8 mouse cellular contexts compared by ENCODE assay signal in the genomic region with DNA sequence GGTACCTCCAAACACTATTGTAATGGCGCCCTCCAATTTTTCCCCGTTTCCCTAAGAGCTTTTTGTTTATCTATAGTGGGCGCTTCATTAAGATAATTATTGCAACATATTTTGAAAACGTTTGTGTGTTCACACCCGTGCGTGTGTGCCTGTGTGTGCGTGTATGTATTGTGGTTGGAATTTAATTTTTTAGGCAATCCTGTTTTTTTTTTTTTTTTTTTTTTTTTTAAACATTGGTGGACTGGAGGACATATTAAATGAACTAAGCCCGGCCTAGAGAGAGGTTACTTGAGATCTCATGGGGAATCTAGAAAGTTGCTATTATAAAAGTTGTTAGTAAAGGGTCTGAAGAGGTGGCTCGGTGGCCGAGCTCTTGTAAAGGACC. TPM values are rescaled to one million over a fixed set of nuclear protein-coding genes. Genes with fewer than 3 reads are reported as not detected.
DNase-seq lines count a peak whose midpoint lies in the region; ATAC-seq and TF ChIP-seq lines count a peak whose summit lies in the region.

No protein-coding gene starts in this region.

- no peak for DNase-seq in liver, adult 2 months (ENCODE audit: extremely low read depth, low read depth, low spot score)
- DNase-seq in liver = no peak
- no peak for DNase-seq in embryonic facial prominence, embryonic 14.5 days (ENCODE audit: low spot score)
- DNase-seq in embryo, embryonic 9.5 days (ENCODE audit: extremely low spot score) = no peak
- no peak for DNase-seq in natural killer cell, adult 2 months (ENCODE audit: low spot score in 2 of 2)
- DNase-seq in cerebellum, adult 9-11 months = no peak

- H3K4me3 ChIP-seq in liver, adult 2 months (ENCODE audit: insufficient read depth, low read depth, low read length) = peak overlapping the region; percentile 100; the same call in 1 of the 2 replicates
- peak overlapping the region; percentile 99 for H3K4me3 ChIP-seq in embryonic facial prominence, embryonic 14.5 days (ENCODE audit: low read depth, low read length)
- H3K4me3 ChIP-seq in intestine, embryonic 16.5 days (ENCODE audit: low read length) = peak overlapping the region; percentile 81
- peak overlapping the region; percentile 99 for H3K4me3 ChIP-seq in neural tube, embryonic 13.5 days

- ATAC-seq in embryonic facial prominence, embryonic 14.5 days (ENCODE audit: low read depth) = no peak
- ATAC-seq in intestine, embryonic 16.5 days = no peak
- no peak for ATAC-seq in neural tube, embryonic 13.5 days (ENCODE audit: low read depth)

- TF ChIP-seq POLR2A in liver, adult 2 months (IDR thresholded peaks at IDR 0.05; ENCODE audit: extremely low read depth, insufficient read depth, low read length) = no peak

- H3K36me3 ChIP-seq in liver, adult 2 months (ENCODE audit: control insufficient read depth, insufficient read depth, low read length) = peaks cover 7% of the 10 kb centered on the region
- peaks cover 38% of the 10 kb centered on the region for H3K36me3 ChIP-seq in embryonic facial prominence, embryonic 14.5 days (ENCODE audit: control insufficient read depth, insufficient read depth, low read length)
- H3K36me3 ChIP-seq in intestine, embryonic 16.5 days (ENCODE audit: control insufficient read depth, insufficient read depth, low read length) = 0 out of 2 replicates have a peak, but pooled peaks cover 7% of the 10 kb centered on the region
- peaks cover 17% of the 10 kb centered on the region for H3K36me3 ChIP-seq in neural tube, embryonic 13.5 days

- peaks cover 21% of the 10 kb centered on the region; the same call in 1 of the 2 replicates for H3K79me2 ChIP-seq in liver, adult 2 months (ENCODE audit: control insufficient read depth, insufficient read depth, low read length)

- TF ChIP-seq CTCF in liver, adult 2 months (IDR thresholded peaks at IDR 0.05; ENCODE audit: low read depth, low read length) = no peak

- H3K4me1 ChIP-seq in liver, adult 2 months (ENCODE audit: control insufficient read depth, insufficient read depth, low read length) = peaks cover 17% of the 10 kb centered on the region
- H3K4me1 ChIP-seq in embryonic facial prominence, embryonic 14.5 days (ENCODE audit: control insufficient read depth, insufficient read depth, low read length) = peaks cover 29% of the 10 kb centered on the region
- peaks cover 28% of the 10 kb centered on the region for H3K4me1 ChIP-seq in intestine, embryonic 16.5 days (ENCODE audit: control insufficient read depth, insufficient read depth, low read length)
- H3K4me1 ChIP-seq in neural tube, embryonic 13.5 days (replicated peaks) = peaks cover 54% of the 10 kb centered on the region

- H3K4me2 ChIP-seq in embryonic facial prominence, embryonic 14.5 days (ENCODE audit: low read depth, low read length) = peak overlapping the region; percentile 94
- peak overlapping the region; percentile 91 for H3K4me2 ChIP-seq in intestine, embryonic 16.5 days (ENCODE audit: low read depth, low read length)
- H3K4me2 ChIP-seq in neural tube, embryonic 13.5 days = peak overlapping the region; percentile 92

- H3K27me3 ChIP-seq in liver, adult 2 months (ENCODE audit: control insufficient read depth, insufficient read depth, low read length) = no peaks in the 10 kb centered on the region
- no peaks in the 10 kb centered on the region for H3K27me3 ChIP-seq in embryonic facial prominence, embryonic 14.5 days (replicated peaks; ENCODE audit: control insufficient read depth, insufficient read depth, low read length)
- no peaks in the 10 kb centered on the region for H3K27me3 ChIP-seq in intestine, embryonic 16.5 days (replicated peaks; ENCODE audit: control insufficient read depth, insufficient read depth, low read length)
- no peaks in the 10 kb centered on the region for H3K27me3 ChIP-seq in neural tube, embryonic 13.5 days

- peak overlapping the region; percentile 31 for H3K9ac ChIP-seq in liver, adult 2 months (ENCODE audit: low read depth, low read length)
- H3K9ac ChIP-seq in embryonic facial prominence, embryonic 14.5 days (ENCODE audit: low read depth, low read length) = peak overlapping the region; percentile 100
- H3K9ac ChIP-seq in intestine, embryonic 16.5 days (ENCODE audit: low read depth, low read length) = peak overlapping the region; percentile 99
- H3K9ac ChIP-seq in neural tube, embryonic 13.5 days = peak overlapping the region; percentile 100

- peak overlapping the region; percentile 24; the same call in 1 of the 2 replicates for H3K27ac ChIP-seq in liver, adult 2 months (replicated peaks; ENCODE audit: insufficient read depth, low read depth, low read length)
- peak overlapping the region; percentile 100 for H3K27ac ChIP-seq in embryonic facial prominence, embryonic 14.5 days (replicated peaks; ENCODE audit: low read depth, low read length)
- peak overlapping the region; percentile 100 for H3K27ac ChIP-seq in intestine, embryonic 16.5 days (ENCODE audit: low read length)
- peak overlapping the region; percentile 99 for H3K27ac ChIP-seq in neural tube, embryonic 13.5 days (replicated peaks)

- no peaks in the 10 kb centered on the region for H3K9me3 ChIP-seq in embryonic facial prominence, embryonic 14.5 days (ENCODE audit: control insufficient read depth, low read length)
- H3K9me3 ChIP-seq in intestine, embryonic 16.5 days (ENCODE audit: control insufficient read depth, low read length) = no peaks in the 10 kb centered on the region
- no peaks in the 10 kb centered on the region for H3K9me3 ChIP-seq in neural tube, embryonic 13.5 days

- 7% methylated on average over 10 of the region's 10 CpGs for WGBS in liver, adult 2 months
- 3% methylated on average over 10 of the region's 10 CpGs for WGBS in embryonic facial prominence, embryonic 14.5 days
- WGBS in intestine, embryonic 16.5 days = 2% methylated on average over 10 of the region's 10 CpGs
- WGBS in neural tube, embryonic 13.5 days = 8% methylated on average over 10 of the region's 10 CpGs

RNA-seq across cellular contexts. Expression of a gene that starts 1.4 kb away (rescaled TPM):
- total RNA-seq in liver, adult 2 months (2014; rRNA removed) = 123 and 142 TPM in 2 replicates
- polyA plus RNA-seq in liver, adult 2 months (2012; rRNA removed) = 45.6 and 51.7 TPM in 2 replicates
- 649 and 733 TPM in 2 replicates for polyA plus RNA-seq in embryonic facial prominence, embryonic 14.5 days (2014; fragmentation: Nextera tagmentation; extraction: Ambion mirVana)
- 397 and 409 TPM in 2 replicates for polyA plus RNA-seq in intestine, embryonic 16.5 days (2015; fragmentation: Nextera tagmentation; extraction: Ambion mirVana)
- polyA plus RNA-seq in neural tube, embryonic 13.5 days (2015; fragmentation: Nextera tagmentation; extraction: Ambion mirVana) = 475 and 521 TPM in 2 replicates

Comparison
In these comparisons a context has a peak if more than half of its experiments do, and no peak if none do; other contexts are left out.
1. H3K27ac ChIP-seq: peak in every context shown above with its lines; median percentile 100 in embryonic facial prominence, embryonic 14.5 days; 100 in intestine, embryonic 16.5 days; 99 in neural tube, embryonic 13.5 days; 24 in liver, adult 2 months.
2. H3K9ac ChIP-seq: peak in every context shown above with its lines; median percentile 100 in embryonic facial prominence, embryonic 14.5 days; 100 in neural tube, embryonic 13.5 days; 99 in intestine, embryonic 16.5 days; 31 in liver, adult 2 months.